Mouse (Mus musculus) layer of hippocampus, adult 18-20 months (tissue): ENCODE measurements around the gene Tlcd2. TPM values are rescaled to one million over a fixed set of nuclear protein-coding genes. Genes with fewer than 3 reads are reported as not detected.

Experiments
- DNase-seq, 2 experiments: peaks; one replicate each; pipeline ENCODE4 v3.0.0; 2022; ENCODE audit warnings: low spot score in 2 of 2
- microRNA-seq, 2 experiments: library from miRNA; unstranded; fragments of <30 nt; microRNA quantifications; one replicate each; pipeline ENCODE4 v1.2.0; 2021
- total RNA-seq, 2 experiments: library from RNA; stranded (reverse); gene quantifications; 2 replicates each; pipeline ENCODE4 v1.2.3; 2021

Tlcd2 gene
- total RNA-seq, 2 experiments from 2014 or later, result 0.89 TPM; not detected in 1

- DNase-seq, result no peak
Measured at GRCm38 (mm10) chr11:75512301-75513018, 50.9 kb downstream of the Tlcd2 start.

- DNase-seq, result no peak
Measured at GRCm38 (mm10) chr11:75513336-75513735, 51.8 kb downstream of the Tlcd2 start, which contains the start of gene Scarf1. Gene Scarf1, plus strand, starts transcription at chr11:75513540.

DNA sequence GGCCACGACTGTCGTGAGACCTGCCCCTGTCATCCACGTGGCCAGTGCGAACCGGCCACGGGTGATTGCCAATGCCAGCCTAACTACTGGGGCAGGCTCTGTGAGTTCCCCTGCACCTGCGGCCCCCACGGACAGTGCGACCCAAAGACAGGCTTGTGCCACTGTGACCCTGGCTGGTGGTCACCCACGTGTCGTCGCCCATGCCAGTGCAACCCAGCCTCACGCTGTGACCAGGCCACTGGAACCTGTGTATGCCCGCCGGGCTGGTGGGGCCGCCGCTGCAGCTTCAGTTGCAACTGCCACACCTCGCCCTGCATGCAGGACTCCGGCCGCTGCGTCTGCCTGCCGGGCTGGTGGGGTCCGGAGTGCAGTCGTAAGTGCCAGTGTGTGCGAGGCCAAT, 53.7 kb downstream of the Tlcd2 start:
- no peak for DNase-seq

- no peak for DNase-seq
Measured at GRCm38 (mm10) chr11:75519834-75520633, 58.5 kb downstream of the Tlcd2 start.

Small RNA genes lying within 50 kb of the gene (microRNA-seq; reads per million reads assigned to microRNA genes)
- gene Mir22, result 9,439 to 14,980 reads per million in 2 experiments

Other genes with a start within 250 kb of the Tlcd2 start
- 10 to 100 TPM; 63.7 to 68.1 TPM for gene Rpa1, start 113.4 kb upstream of the Tlcd2 start, total RNA-seq
- 10 to 100 TPM; 14.9 to 16.8 TPM for gene Smyd4, start 113.3 kb upstream of the Tlcd2 start, total RNA-seq
- 10 to 100 TPM; 10.6 to 15.4 TPM for gene Serpinf1, start 39.0 kb upstream of the Tlcd2 start, total RNA-seq
- gene Serpinf2, start 22.1 kb upstream of the Tlcd2 start, total RNA-seq, result under 1 TPM; 0.53 to 0.59 TPM
- gene Wdr81, start 7.0 kb upstream of the Tlcd2 start, total RNA-seq, result 10 to 100 TPM; 21.6 to 23.3 TPM
- 100 to 1,000 TPM; 132 to 133 TPM for gene Prpf8, start 25.1 kb downstream of the Tlcd2 start, total RNA-seq
- 1 to 10 TPM in 1 of 2 experiments, under 1 TPM in 1; 0.74 to 1.5 TPM for gene Rilp, start 48.4 kb downstream of the Tlcd2 start, total RNA-seq
- gene Scarf1, start 51.8 kb downstream of the Tlcd2 start, total RNA-seq, result 1 to 10 TPM; 1.0 to 1.1 TPM
- gene Slc43a2, start 70.0 kb downstream of the Tlcd2 start, total RNA-seq, result 10 to 100 TPM; 44.2 to 51.3 TPM
- 100 to 1,000 TPM; 279 to 288 TPM for gene Pitpna, start 126.4 kb downstream of the Tlcd2 start, total RNA-seq
- gene Inpp5k, start 169.3 kb downstream of the Tlcd2 start, total RNA-seq, result 10 to 100 TPM; 40.2 to 45.2 TPM
- gene Myo1c, start 188.8 kb downstream of the Tlcd2 start, total RNA-seq, result 10 to 100 TPM; 12.9 to 14.1 TPM
- 100 to 1,000 TPM; 128 to 129 TPM for gene Crk, start 217.5 kb downstream of the Tlcd2 start, total RNA-seq